Mouse (Mus musculus) CH12.LX (cell line): Measurements from ENCODE around the gene Ush1g. TPM values are rescaled to one million over a fixed set of nuclear protein-coding genes. Genes with fewer than 3 reads are reported as not detected.

Experiments
- DNase-seq: peaks from one replicate; pipeline ENCODE4 v3.0.0-alpha.2; 2013; ENCODE audit errors: extremely low read depth
- H3K27ac ChIP-seq: 2 replicates; pipeline ENCODE4 v1.5.1; 2012; ENCODE audit warnings: low read depth, mild to moderate bottlenecking, control low read depth, moderate library complexity; ENCODE audit not compliant: insufficient read depth
- H3K27me3 ChIP-seq: replicated peaks from 2 replicates; pipeline ENCODE3; 2012; ENCODE audit warnings: inconsistent platforms
- H3K36me3 ChIP-seq, 2 experiments: replicated peaks in 1 of 2; 2 replicates each; pipeline versions ENCODE3 to v1.6.1; 2012; ENCODE audit warnings: inconsistent platforms in 1 of 2, low read length in 1 of 2, mild to moderate bottlenecking in 1 of 2, mixed read lengths in 1 of 2, moderate library complexity in 1 of 2; ENCODE audit not compliant: control insufficient read depth in 1 of 2, insufficient read depth in 1 of 2
- H3K4me1 ChIP-seq, 2 experiments: 2 replicates each; pipeline ENCODE4 v1.6.1; 2012; ENCODE audit warnings: inconsistent platforms in 1 of 2, moderate library complexity in 1 of 2; ENCODE audit not compliant: insufficient read depth in 2 of 2, control insufficient read depth in 1 of 2
- H3K4me2 ChIP-seq: 2 replicates; pipeline ENCODE4 v1.6.1; 2012; ENCODE audit warnings: low read depth, mild to moderate bottlenecking, control low read depth; ENCODE audit not compliant: poor library complexity, insufficient read depth, severe bottlenecking
- H3K4me3 ChIP-seq, 3 experiments: fragments of 150-350 bp in 1 of 3; sonication (generic) in 1 of 3; replicated peaks in 1 of 3; 2 replicates each; pipeline versions ENCODE3 to v1.5.1; 2011 to 2012; ENCODE audit warnings: low read depth in 2 of 3, low read length in 2 of 3, mild to moderate bottlenecking in 2 of 3, moderate library complexity in 2 of 3, control low read depth in 1 of 3, improper control_type of control experiment in 1 of 3, inconsistent platforms in 1 of 3, mixed read lengths in 1 of 3; ENCODE audit not compliant: poor library complexity in 1 of 3
- H3K79me2 ChIP-seq: replicated peaks from 2 replicates; pipeline ENCODE4 v1.6.1; 2012; ENCODE audit warnings: mild to moderate bottlenecking, moderate library complexity; ENCODE audit not compliant: control insufficient read depth, poor library complexity, insufficient read depth, severe bottlenecking; ENCODE audit errors: extremely low read depth
- H3K9ac ChIP-seq: 2 replicates; pipeline ENCODE4 v1.6.1; 2012; ENCODE audit warnings: low read depth, mild to moderate bottlenecking, control low read depth, moderate library complexity; ENCODE audit not compliant: insufficient read depth
- H3K9me3 ChIP-seq: replicated peaks from 2 replicates; pipeline ENCODE3; 2012; ENCODE audit warnings: low read length, inconsistent platforms, mixed read lengths
- BHLHE40 ChIP-seq: IDR thresholded peaks from 2 replicates; pipeline ENCODE4 v1.6.1; 2011; ENCODE audit warnings: mild to moderate bottlenecking, low read depth, low read length, improper control_type of control experiment
- ELF1 ChIP-seq: IDR thresholded peaks from 2 replicates; pipeline ENCODE4 v1.6.1; 2014; ENCODE audit warnings: low read depth, mild to moderate bottlenecking, inconsistent platforms, low read length, improper control_type of control experiment
- MAZ ChIP-seq: IDR thresholded peaks from 2 replicates; pipeline ENCODE4 v1.6.1; 2012; ENCODE audit warnings: low read depth, mild to moderate bottlenecking, inconsistent platforms, low read length, improper control_type of control experiment, moderate library complexity
- MEF2A ChIP-seq: IDR thresholded peaks from 2 replicates; pipeline ENCODE4 v1.6.1; 2014; ENCODE audit warnings: low read depth, mild to moderate bottlenecking, inconsistent platforms, low read length, improper control_type of control experiment, borderline replicate concordance
- NRF1 ChIP-seq: IDR thresholded peaks from 2 replicates; pipeline ENCODE4 v1.6.1; 2014; ENCODE audit warnings: low read depth, mild to moderate bottlenecking, inconsistent platforms, low read length, improper control_type of control experiment, moderate library complexity
- PAX5 ChIP-seq: IDR thresholded peaks from 2 replicates; pipeline ENCODE4 v1.6.1; 2012; ENCODE audit warnings: low read length, inconsistent platforms, mixed read lengths
- POLR2A ChIP-seq: IDR thresholded peaks from 2 replicates; pipeline ENCODE4 v1.6.1; 2011; ENCODE audit warnings: low read depth, mild to moderate bottlenecking, improper control_type of control experiment, low read length
- RCOR1 ChIP-seq: conservative IDR thresholded peaks from 2 replicates; pipeline ENCODE4 v1.6.1; 2012; ENCODE audit warnings: low read depth, mild to moderate bottlenecking, inconsistent platforms, low read length, improper control_type of control experiment
- SIN3A ChIP-seq: IDR thresholded peaks from 2 replicates; pipeline ENCODE4 v1.6.1; 2012; ENCODE audit warnings: low read length, improper control_type of control experiment, inconsistent platforms
- USF1 ChIP-seq: IDR thresholded peaks from 2 replicates; pipeline ENCODE4 v1.6.1; 2014; ENCODE audit warnings: low read depth, mild to moderate bottlenecking, inconsistent platforms, low read length, improper control_type of control experiment
- USF2 ChIP-seq: conservative IDR thresholded peaks from 2 replicates; pipeline ENCODE4 v1.6.1; 2011; ENCODE audit warnings: low read depth, low read length, improper control_type of control experiment
- ZC3H11A ChIP-seq: IDR thresholded peaks from 2 replicates; pipeline ENCODE4 v1.6.1; 2012; ENCODE audit warnings: low read depth, mild to moderate bottlenecking, inconsistent platforms, low read length, improper control_type of control experiment
- dilution Hi-C: fragments of 300-500 bp; cut with MboI; formaldehyde crosslinking; loops from 2 replicates; pipeline ENCODE4 v1.14.3; 2020; ENCODE audit warnings: low sequenced_read_pairs; ENCODE audit not compliant: extremely low pct_unique_long_range_greater_than_20kb, extremely low pct_ligation_motif_present
- in situ Hi-C: fragments of 300-500 bp; cut with MboI; formaldehyde crosslinking; loops from 3 replicates; pipeline ENCODE4 v1.14.3; 2019; ENCODE audit warnings: low sequenced_read_pairs, low pct_ligation_motif_present, low pct_unique_long_range_greater_than_20kb, mixed read lengths
- polyA plus RNA-seq: library from polyadenylated mRNA; unstranded; fragments of >175 nt; gene quantifications from 2 replicates; pipeline ENCODE4 v1.2.1, GENCODE M21; 2012; ENCODE audit warnings: low read depth; ENCODE audit not compliant: insufficient read length
- total RNA-seq, 2 experiments: library from RNA; depleted of rRNA; stranded (reverse); fragments of 300-350 nt in 1 of 2; fragments of >200 nt in 1 of 2; gene quantifications; 2 replicates each; pipeline ENCODE4 v1.2.3; 2012 to 2014

Gene Ush1g
- total and polyA plus RNA-seq, 3 experiments: 0.42 TPM; not detected in 2

GRCm38 (mm10) chr11:115349976-115350375 is 28.1 kb upstream of the Ush1g start:
- Histone ChIP-seq H3K27ac (no peak overlapping the region), H3K27me3 (peaks cover 92% of the 10 kb centered on the region)
- in situ Hi-C loops: loop anchor here (10.0 kb wide), 1 partner anchor 365 kb away; no protein-coding TSS in a partner anchor

GRCm38 (mm10) chr11:115348681-115349248 is 26.9 kb upstream of the Ush1g start:
- dilution Hi-C loops: no loop called here

More at GRCm38 (mm10) chr11:115349976-115350375, 28.1 kb upstream of the Ush1g start:
- Histone ChIP-seq H3K4me2 (no peak overlapping the region), H3K79me2 (no peaks in the 10 kb centered on the region), H3K9me3 (peaks cover 5% of the 10 kb centered on the region), H3K9ac (no peak overlapping the region), H3K4me3 (no peak overlapping the region), H3K36me3 (no peaks in the 10 kb centered on the region), H3K4me1 (peaks cover 0 to 4% of the 10 kb centered on the region in 2 experiments; a peak in 2 of 4 replicates)
- dilution Hi-C loops: no loop called here
- no peak for DNase-seq
- TF ChIP-seq ELF1: no peak
- TF ChIP-seq MEF2A: no peak
- TF ChIP-seq MAZ: no peak
- no peak for TF ChIP-seq SIN3A
- no peak for TF ChIP-seq BHLHE40
- no peak for TF ChIP-seq POLR2A
- TF ChIP-seq ZC3H11A: no peak
- no peak for TF ChIP-seq NRF1
- TF ChIP-seq PAX5: no peak
- TF ChIP-seq USF2: no peak

GRCm38 (mm10) chr11:115345515-115345914 is 23.7 kb upstream of the Ush1g start:
- in situ Hi-C loops (no loop called here), dilution Hi-C loops (no loop called here)
- no peak for DNase-seq
- peaks cover 95% of the 10 kb centered on the region for H3K27me3 ChIP-seq
- H3K4me1 ChIP-seq: peaks cover 0 to 6% of the 10 kb centered on the region in 2 experiments; a peak in 1 of 4 replicates
- H3K9me3 ChIP-seq: no peaks in the 10 kb centered on the region
- TF ChIP-seq MEF2A: no peak
- no peaks in the 10 kb centered on the region for H3K79me2 ChIP-seq
- H3K4me2 ChIP-seq: no peak overlapping the region
- no peak overlapping the region for H3K27ac ChIP-seq
- no peak overlapping the region for H3K9ac ChIP-seq
- H3K4me3 ChIP-seq: no peak overlapping the region
- no peaks in the 10 kb centered on the region for H3K36me3 ChIP-seq

More at GRCm38 (mm10) chr11:115348681-115349248, 26.9 kb upstream of the Ush1g start:
- DNase-seq: no peak
- peaks cover 5% of the 10 kb centered on the region for H3K9me3 ChIP-seq
- H3K4me3 ChIP-seq: no peak overlapping the region
- H3K4me1 ChIP-seq: peaks cover 0 to 6% of the 10 kb centered on the region in 2 experiments; a peak in 1 of 4 replicates
- H3K9ac ChIP-seq: no peak overlapping the region
- H3K36me3 ChIP-seq: no peaks in the 10 kb centered on the region
- H3K79me2 ChIP-seq: no peaks in the 10 kb centered on the region
- in situ Hi-C loops: no loop called here
- H3K4me2 ChIP-seq: no peak overlapping the region
- H3K27ac ChIP-seq: no peak overlapping the region
- H3K27me3 ChIP-seq: peaks cover 98% of the 10 kb centered on the region
- TF ChIP-seq BHLHE40 (peak; percentile 37; the same call in 1 of the 2 replicates), USF1 (peak; percentile 45), ELF1 (no peak), RCOR1 (no peak)
